Mouse (Mus musculus) gastrocnemius, postnatal 4 days (tissue): ENCODE measurements at regions not wholly inside any gene's neighbourhood (a gene's known extent, or its start where the extent isn't known, plus 50 kb on each side); places are given as distances from the start of the nearest gene placed in this dataset.

ENCODE experiments used
- DNase-seq, 2 experiments: peaks; one replicate each; pipeline ENCODE4 v3.0.0; 2021 to 2022; ENCODE audit warnings: low spot score in 2 of 2, mixed read lengths in 2 of 2

GRCm38 (mm10) chr8:76538806-76539480 is 360.3 kb upstream of the Nr3c2 start:
- no peak for DNase-seq

DNA sequence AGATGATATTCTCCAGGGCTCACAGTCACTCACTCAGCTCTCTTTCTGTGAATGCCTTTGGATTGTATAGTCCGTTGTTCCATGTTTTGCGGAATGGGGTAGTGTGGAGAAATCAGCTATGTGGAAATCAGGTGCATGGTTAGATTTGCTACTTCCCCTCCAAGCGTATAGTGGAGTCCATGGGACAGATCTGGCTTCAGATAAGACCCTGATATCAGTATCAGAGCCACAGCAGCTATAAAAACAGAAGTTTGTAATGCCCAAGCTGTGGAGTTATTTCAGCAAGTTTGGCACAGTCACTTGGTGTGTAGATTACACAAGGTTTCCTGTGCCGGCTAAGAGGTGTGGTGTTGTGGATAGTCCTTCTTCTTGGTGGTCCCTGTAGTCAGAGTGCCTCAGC is 359.6 kb upstream of the Nr3c2 start:
- no peak for DNase-seq

GRCm38 (mm10) chr8:76540611-76541010 is 358.6 kb upstream of the Nr3c2 start:
- DNase-seq = no peak

- no peak for DNase-seq
Measured at GRCm38 (mm10) chr8:76551681-76552080, 347.6 kb upstream of the Nr3c2 start.

DNA sequence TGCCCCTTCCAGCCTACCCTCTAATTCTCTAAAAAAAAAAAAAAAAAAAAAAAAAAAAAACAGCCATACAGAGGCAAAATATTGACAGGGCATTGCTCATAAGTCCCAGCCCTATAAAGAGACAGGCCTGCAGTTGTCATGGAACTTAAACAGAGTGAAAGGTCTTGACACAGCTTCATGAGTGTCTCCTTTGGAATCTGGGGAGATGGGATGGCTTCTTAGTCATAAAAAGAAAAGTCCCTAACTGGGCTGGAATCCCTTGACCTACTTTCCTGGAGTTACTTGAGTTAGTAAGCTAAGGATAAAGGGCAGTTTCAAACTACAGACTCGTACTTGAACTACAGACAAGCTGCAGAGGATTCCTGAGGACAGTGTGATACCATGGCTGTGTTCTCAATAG is 297.7 kb upstream of the Nr3c2 start:
- DNase-seq = no peak

DNA sequence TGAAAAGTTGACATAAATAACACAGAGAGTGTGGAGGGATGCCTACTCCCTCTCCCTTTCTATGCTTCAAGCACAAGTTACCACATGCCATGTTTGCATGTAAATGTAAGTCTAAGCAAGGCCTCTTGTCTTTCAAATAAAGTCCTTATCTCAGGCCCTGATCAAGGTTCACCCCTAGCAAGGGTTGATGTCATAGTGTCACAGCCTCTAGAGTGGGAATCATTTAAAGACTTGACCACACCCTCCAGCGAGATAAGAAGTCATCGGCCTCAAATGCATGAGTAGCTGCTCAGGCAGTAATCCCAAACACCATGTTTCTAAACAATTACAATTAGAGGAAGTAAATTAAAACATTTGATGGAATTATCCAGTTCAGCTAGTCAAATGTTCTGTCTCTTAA is 280.5 kb upstream of the Nr3c2 start:
- DNase-seq = no peak

DNA sequence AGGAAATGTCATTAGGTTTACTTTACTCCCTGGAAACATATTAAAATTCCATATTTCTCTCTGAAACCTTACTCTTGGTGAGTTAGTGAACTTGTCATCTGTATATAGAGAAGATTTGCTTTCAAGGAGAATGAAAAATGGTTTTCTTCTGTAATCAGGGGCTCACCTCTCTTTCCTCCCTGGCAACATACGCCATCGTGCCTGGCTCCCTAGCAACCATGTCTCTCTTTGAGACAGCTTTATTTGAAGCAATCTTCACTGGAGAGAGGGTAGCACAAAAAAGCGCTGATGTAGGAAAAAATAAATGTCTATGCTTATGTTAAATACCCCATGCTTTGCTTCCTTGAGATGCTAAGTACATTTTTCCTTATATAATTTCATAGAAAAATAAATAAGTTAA is 278.4 kb upstream of the Nr3c2 start:
- DNase-seq = no peak

GRCm38 (mm10) chr8:76633086-76633485 is 266.2 kb upstream of the Nr3c2 start:
- DNase-seq = no peak
